Mouse (Mus musculus): ENCODE results near the gene Npepps. TPM values are rescaled to one million over a fixed set of nuclear protein-coding genes. Genes with fewer than 3 reads are reported as not detected.

Gene Npepps
- polyA plus RNA-seq, 1 experiment from 2014 or later: 88.5 TPM

DNA sequence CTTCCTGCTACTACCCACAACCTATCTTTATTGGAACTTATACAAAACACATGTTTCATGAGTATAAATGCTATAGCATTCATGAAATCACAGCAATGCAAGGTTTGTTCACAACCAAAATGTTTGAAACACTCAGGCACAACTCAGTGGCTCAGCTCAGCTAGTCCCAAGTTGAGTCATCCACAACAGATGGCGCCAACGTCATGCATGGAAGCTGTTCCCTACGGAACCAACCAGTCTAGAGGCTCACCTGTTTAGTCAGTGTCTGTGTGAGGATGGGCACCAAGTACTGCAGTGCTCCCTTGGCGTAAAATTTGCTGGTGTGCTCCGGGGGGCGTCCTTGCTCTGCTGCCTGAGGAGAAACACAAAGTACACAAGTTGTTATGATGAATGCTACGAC lies 104.9 kb downstream of the Npepps start:
- Histone ChIP-seq H3K36me3 (peaks cover 100% of the 10 kb centered on the region), H3K4me3 (replicated peaks) (no peak overlapping the region), H3K9me3 (replicated peaks) (no peaks in the 10 kb centered on the region), H3K4me2 (no peak overlapping the region), H3K27ac (no peak overlapping the region), H3K27me3 (no peaks in the 10 kb centered on the region), H3K4me1 (peaks cover 2% of the 10 kb centered on the region; the same call in 1 of the 2 replicates), H3K9ac (no peak overlapping the region)
- no peak for ATAC-seq (replicated peaks; ENCODE audit: low FRiP score)
- 90% methylated on average over 7 of the region's 7 CpGs for WGBS

- Histone ChIP-seq H3K9ac (no peak overlapping the region), H3K4me1 (no peaks in the 10 kb centered on the region), H3K27me3 (no peaks in the 10 kb centered on the region), H3K4me3 (replicated peaks) (no peak overlapping the region), H3K4me2 (no peak overlapping the region), H3K36me3 (peaks cover 99% of the 10 kb centered on the region), H3K9me3 (replicated peaks) (no peaks in the 10 kb centered on the region), H3K27ac (no peak overlapping the region)
- ATAC-seq (replicated peaks; ENCODE audit: low FRiP score): no peak
- 86% methylated on average over 6 of the region's 6 CpGs for WGBS
Observed at GRCm38 (mm10) chr11:97160341-97160740, 120.1 kb downstream of the Npepps start.

GRCm38 (mm10) chr11:97156999-97157398 lies 123.4 kb downstream of the Npepps start:
- H3K4me1 ChIP-seq: peaks cover 10% of the 10 kb centered on the region
- H3K27ac ChIP-seq: no peak overlapping the region
- H3K27me3 ChIP-seq: no peaks in the 10 kb centered on the region
- H3K4me3 ChIP-seq (replicated peaks): no peak overlapping the region
- ATAC-seq (replicated peaks; ENCODE audit: low FRiP score): no peak
- WGBS: 85% methylated on average over 7 of the region's 7 CpGs
- H3K9ac ChIP-seq: no peak overlapping the region
- no peak overlapping the region for H3K4me2 ChIP-seq
- H3K36me3 ChIP-seq: peaks cover 78% of the 10 kb centered on the region
- no peaks in the 10 kb centered on the region for H3K9me3 ChIP-seq (replicated peaks)

Other genes with a start within 250 kb of the Npepps start
- 1.0 and 1.5 TPM in 2 replicates for gene Lrrc46, start 239.2 kb downstream of the Npepps start, polyA plus RNA-seq (2015; fragmentation: Nextera tagmentation; extraction: Ambion mirVana)
- gene Mrpl10, start 239.1 kb downstream of the Npepps start, polyA plus RNA-seq (2015; fragmentation: Nextera tagmentation; extraction: Ambion mirVana): 90.0 and 91.3 TPM in 2 replicates
- gene Osbpl7, start 230.0 kb downstream of the Npepps start, polyA plus RNA-seq (2015; fragmentation: Nextera tagmentation; extraction: Ambion mirVana): 8.8 and 12.7 TPM in 2 replicates
- 0.14 and 0.27 TPM in 2 replicates for gene Tbx21, start 165.3 kb downstream of the Npepps start, polyA plus RNA-seq (2015; fragmentation: Nextera tagmentation; extraction: Ambion mirVana)
- gene Tbkbp1, start 129.1 kb downstream of the Npepps start, polyA plus RNA-seq (2015; fragmentation: Nextera tagmentation; extraction: Ambion mirVana): 5.5 and 5.8 TPM in 2 replicates
- gene Kpnb1, start 92.8 kb downstream of the Npepps start, polyA plus RNA-seq (2015; fragmentation: Nextera tagmentation; extraction: Ambion mirVana): 55.1 and 56.3 TPM in 2 replicates
- 52.4 and 54.1 TPM in 2 replicates for gene Mrpl45, start 35.1 kb upstream of the Npepps start, polyA plus RNA-seq (2015; fragmentation: Nextera tagmentation; extraction: Ambion mirVana)
- gene Gpr179, start 71.4 kb upstream of the Npepps start, polyA plus RNA-seq (2015; fragmentation: Nextera tagmentation; extraction: Ambion mirVana): 0.10 and 0.53 TPM in 2 replicates
- gene Socs7, start 81.9 kb upstream of the Npepps start, polyA plus RNA-seq (2015; fragmentation: Nextera tagmentation; extraction: Ambion mirVana): 3.8 and 3.9 TPM in 2 replicates
- gene Arhgap23, start 134.9 kb upstream of the Npepps start, polyA plus RNA-seq (2015; fragmentation: Nextera tagmentation; extraction: Ambion mirVana): 4.6 and 5.9 TPM in 2 replicates
- 0.49 and 0.84 TPM in 2 replicates for gene 4933428G20Rik, start 219.7 kb upstream of the Npepps start, polyA plus RNA-seq (2015; fragmentation: Nextera tagmentation; extraction: Ambion mirVana)